ENCODE assay signal across 8 mouse cellular contexts in genomic region chr7:132715259-132715658, GRCm38 (mm10).
DNase-seq lines count a peak whose midpoint lies in the region; ATAC-seq and TF ChIP-seq lines count a peak whose summit lies in the region.

No protein-coding gene starts in this region.

- no peaks in the 10 kb centered on the region for H3K9me3 ChIP-seq in hindbrain, embryonic 10.5 days
- no peaks in the 10 kb centered on the region for H3K9me3 ChIP-seq in hindbrain, embryonic 12.5 days (replicated peaks)
- H3K9me3 ChIP-seq in lung, embryonic 16.5 days (ENCODE audit: control insufficient read depth, low read length): no peaks in the 10 kb centered on the region

- 95% methylated on average over 4 of the region's 4 CpGs for WGBS in hindbrain, embryonic 10.5 days
- 95% methylated on average over 4 of the region's 4 CpGs for WGBS in hindbrain, embryonic 12.5 days
- 94% methylated on average over 4 of the region's 4 CpGs for WGBS in lung, embryonic 16.5 days
- 89% methylated on average over 4 of the region's 4 CpGs for WGBS in olfactory bulb, adult 2 months

- no peak overlapping the region for H3K9ac ChIP-seq in hindbrain, embryonic 12.5 days
- H3K9ac ChIP-seq in lung, embryonic 16.5 days (ENCODE audit: low read length): no peak overlapping the region

- no peak overlapping the region for H3K4me2 ChIP-seq in hindbrain, embryonic 12.5 days (replicated peaks)
- H3K4me2 ChIP-seq in lung, embryonic 16.5 days (ENCODE audit: low read depth, low read length): no peak overlapping the region

- peaks cover 27% of the 10 kb centered on the region for H3K36me3 ChIP-seq in hindbrain, embryonic 10.5 days
- H3K36me3 ChIP-seq in hindbrain, embryonic 12.5 days: peaks cover 15% of the 10 kb centered on the region
- H3K36me3 ChIP-seq in lung, embryonic 16.5 days (ENCODE audit: control insufficient read depth, insufficient read depth, low read length): peaks cover 7% of the 10 kb centered on the region; the same call in 1 of the 2 replicates

- DNase-seq in cerebellum, adult 11-12 months: peak; percentile 44
- DNase-seq in cerebellum, postnatal 4 days (ENCODE audit: low spot score in 2 of 2): no peak
- no peak for DNase-seq in hindbrain, embryonic 10.5 days (ENCODE audit: low spot score)
- no peak for DNase-seq in lung, postnatal 14 days
- DNase-seq in T-cell, adult 2 months (ENCODE audit: low spot score): no peak

- no peak for TF ChIP-seq CTCF in olfactory bulb, adult 2 months (IDR thresholded peaks at IDR 0.05; ENCODE audit: insufficient read depth, low read depth, low read length)

- ATAC-seq in hindbrain, embryonic 12.5 days (ENCODE audit: low FRiP score): no peak
- ATAC-seq in lung, embryonic 16.5 days (ENCODE audit: low read depth): no peak

- H3K4me1 ChIP-seq in hindbrain, embryonic 10.5 days (replicated peaks): peaks cover 81% of the 10 kb centered on the region
- peaks cover 36% of the 10 kb centered on the region for H3K4me1 ChIP-seq in hindbrain, embryonic 12.5 days
- H3K4me1 ChIP-seq in lung, embryonic 16.5 days (replicated peaks; ENCODE audit: control insufficient read depth, insufficient read depth, low read length): peaks cover 48% of the 10 kb centered on the region
- peaks cover 43% of the 10 kb centered on the region for H3K4me1 ChIP-seq in olfactory bulb, adult 2 months (ENCODE audit: control insufficient read depth, insufficient read depth, low read length)

- no peaks in the 10 kb centered on the region for H3K27me3 ChIP-seq in hindbrain, embryonic 10.5 days (ENCODE audit: insufficient read depth, poor library complexity, severe bottlenecking)
- H3K27me3 ChIP-seq in hindbrain, embryonic 12.5 days: no peaks in the 10 kb centered on the region
- no peaks in the 10 kb centered on the region for H3K27me3 ChIP-seq in lung, embryonic 16.5 days (ENCODE audit: control insufficient read depth, insufficient read depth, low read depth, low read length)

- no peak for TF ChIP-seq POLR2A in olfactory bulb, adult 2 months (IDR thresholded peaks at IDR 0.05; ENCODE audit: insufficient read depth, low read depth, low read length)

- no peak overlapping the region for H3K4me3 ChIP-seq in hindbrain, embryonic 10.5 days
- H3K4me3 ChIP-seq in hindbrain, embryonic 12.5 days: no peak overlapping the region
- H3K4me3 ChIP-seq in lung, embryonic 16.5 days (ENCODE audit: low read length): no peak overlapping the region
- H3K4me3 ChIP-seq in olfactory bulb, adult 2 months (ENCODE audit: insufficient read depth, low read depth, low read length): no peak overlapping the region

- peak overlapping the region; percentile 71; the same call in 1 of the 2 replicates for H3K27ac ChIP-seq in hindbrain, embryonic 10.5 days
- no peak overlapping the region; the same call in 1 of the 2 replicates for H3K27ac ChIP-seq in hindbrain, embryonic 12.5 days
- H3K27ac ChIP-seq in lung, embryonic 16.5 days (ENCODE audit: low read length): peak overlapping the region; percentile 95
- H3K27ac ChIP-seq in olfactory bulb, adult 2 months (ENCODE audit: insufficient read depth, low read depth, low read length): peak overlapping the region; percentile 94
